Mouse (Mus musculus) 416B (cell line): Measurements from ENCODE around the gene Gna12.

ENCODE experiments used
- DNase-seq: peaks from one replicate; pipeline ENCODE4 v3.0.0; 2011; ENCODE audit warnings: low read depth

The Gna12 gene

GRCm38 (mm10) chr5:140753223-140753622, 77.0 kb downstream of the Gna12 start:
- DNase-seq: no peak

GRCm38 (mm10) chr5:140752639-140753038, 77.6 kb downstream of the Gna12 start:
- DNase-seq: peak; percentile 44

- no peak for DNase-seq
Measured at GRCm38 (mm10) chr5:140752041-140752440, 78.2 kb downstream of the Gna12 start.

- peak; percentile 68 for DNase-seq
Measured at GRCm38 (mm10) chr5:140750925-140751324, 79.3 kb downstream of the Gna12 start.

- peak; percentile 94 for DNase-seq
Measured at GRCm38 (mm10) chr5:140749062-140749875, 81.0 kb downstream of the Gna12 start.

- DNase-seq: no peak
Measured at GRCm38 (mm10) chr5:140748425-140748824, 81.8 kb downstream of the Gna12 start.

GRCm38 (mm10) chr5:140743706-140744131, 86.5 kb downstream of the Gna12 start:
- no peak for DNase-seq

GRCm38 (mm10) chr5:140741877-140742276, 88.4 kb downstream of the Gna12 start:
- DNase-seq: peak; percentile 83

- DNase-seq: no peak
Measured at GRCm38 (mm10) chr5:140741040-140741439, 89.2 kb downstream of the Gna12 start.

- no peak for DNase-seq
Measured at GRCm38 (mm10) chr5:140739813-140740212, 90.4 kb downstream of the Gna12 start.

- no peak for DNase-seq
Measured at GRCm38 (mm10) chr5:140736166-140736565, 94.1 kb downstream of the Gna12 start.

GRCm38 (mm10) chr5:140735297-140735696, 94.9 kb downstream of the Gna12 start:
- no peak for DNase-seq

- DNase-seq: peak; percentile 34
Measured at GRCm38 (mm10) chr5:140733336-140733735, 96.9 kb downstream of the Gna12 start.

- DNase-seq: peak; percentile 22
Measured at GRCm38 (mm10) chr5:140732195-140732594, 98.0 kb downstream of the Gna12 start.

- peak; percentile 88 for DNase-seq
Measured at GRCm38 (mm10) chr5:140731040-140731797, 99.0 kb downstream of the Gna12 start.

- no peak for DNase-seq
Measured at GRCm38 (mm10) chr5:140726946-140727740, 103.1 kb downstream of the Gna12 start.

- DNase-seq: no peak
Measured at GRCm38 (mm10) chr5:140726062-140726839, 104.0 kb downstream of the Gna12 start.

GRCm38 (mm10) chr5:140723822-140724221, 106.4 kb downstream of the Gna12 start, which contains the start of gene Amz1:
Gene Amz1 (plus strand): TSS chr5:140724127.
- no peak for DNase-seq

- DNase-seq: no peak
Measured at GRCm38 (mm10) chr5:140722121-140722520, 108.1 kb downstream of the Gna12 start.

GRCm38 (mm10) chr5:140720773-140721172, 109.5 kb downstream of the Gna12 start:
- no peak for DNase-seq

- DNase-seq: no peak
Measured at GRCm38 (mm10) chr5:140711040-140711439, 119.2 kb downstream of the Gna12 start.
